Mouse (Mus musculus): Measurements from ENCODE around the gene Olfr1420. TPM values are rescaled to one million over a fixed set of nuclear protein-coding genes. Genes with fewer than 3 reads are reported as not detected.
"Not testable (repeated sequence)": the region's sequence is repeated elsewhere in the genome, so short reads cannot be mapped to it uniquely, and the experiment has no call there.

Gene Olfr1420
- polyA plus RNA-seq, 1 experiment, result not detected

DNA sequence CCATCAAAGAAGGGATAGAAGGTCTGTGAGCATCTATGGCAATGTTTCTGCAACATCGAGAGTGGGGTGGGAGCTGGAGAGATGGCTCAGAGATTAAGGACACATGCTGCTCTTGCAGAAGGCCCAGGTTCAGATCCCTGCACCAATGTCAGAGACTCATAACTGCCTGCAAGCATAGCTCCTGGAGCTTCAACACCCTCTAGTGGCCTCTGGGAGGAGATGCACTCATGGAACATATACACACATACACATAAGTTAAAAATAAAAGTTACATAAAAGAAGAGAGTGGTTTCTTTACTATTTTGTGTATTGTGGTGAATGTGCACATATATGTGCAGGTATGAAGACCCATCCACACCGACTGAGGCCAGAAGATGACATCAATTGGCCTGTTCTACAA is 18.5 kb upstream of the Olfr1420 start:
- Histone ChIP-seq H3K36me3 (ENCODE audit: control insufficient read depth, insufficient read depth, low read length) (no peaks in the 10 kb centered on the region), H3K27ac (ENCODE audit: insufficient read depth, low read depth, low read length) (no peak overlapping the region), H3K4me3 (ENCODE audit: low read depth, low read length) (no peak overlapping the region), H3K27me3 (ENCODE audit: control insufficient read depth, insufficient read depth, low read length) (no peaks in the 10 kb centered on the region), H3K4me1 (ENCODE audit: control insufficient read depth, insufficient read depth, insufficient read length, low read length) (no peaks in the 10 kb centered on the region)
- WGBS, result 76% methylated on average over 2 of the region's 2 CpGs
- TF ChIP-seq POLR2A (IDR thresholded peaks at IDR 0.05; ENCODE audit: low read depth, low read length), result no peak

DNA sequence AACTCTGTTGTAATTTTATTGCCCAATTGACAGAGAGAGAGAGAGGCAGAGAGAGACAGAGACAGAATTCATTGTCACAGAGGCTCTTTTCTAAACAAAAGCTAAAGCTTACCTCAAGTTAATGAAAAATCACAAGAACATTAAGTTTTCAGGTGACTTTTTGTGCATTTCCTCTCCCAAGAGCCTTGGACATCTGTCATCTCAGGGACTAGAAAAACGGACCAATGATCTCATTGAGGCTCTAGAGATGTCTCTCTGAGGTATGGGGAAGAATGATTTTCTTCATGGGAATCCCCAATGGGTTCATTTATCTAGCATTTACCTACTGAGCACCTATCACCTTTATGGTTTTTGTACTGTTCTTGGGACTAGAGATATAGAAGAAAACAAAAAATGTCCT is 11.4 kb upstream of the Olfr1420 start, which contains the start of gene Olfr1419:
Gene Olfr1419 (minus strand): TSS at position 101 of the 400 bp plus-strand sequence.
- H3K27me3 ChIP-seq (ENCODE audit: control insufficient read depth, insufficient read depth, low read length), result no peaks in the 10 kb centered on the region
- H3K4me1 ChIP-seq (ENCODE audit: control insufficient read depth, insufficient read depth, insufficient read length, low read length), result no peaks in the 10 kb centered on the region
- WGBS, result 15% methylated on average over 1 of the region's 1 CpGs
- H3K36me3 ChIP-seq (ENCODE audit: control insufficient read depth, insufficient read depth, low read length), result no peaks in the 10 kb centered on the region
- H3K4me3 ChIP-seq (ENCODE audit: low read depth, low read length), result no peak within 1 kb of the TSS
- TF ChIP-seq CTCF (IDR thresholded peaks at IDR 0.05; ENCODE audit: extremely low read depth, insufficient read length, insufficient replicate concordance, low read depth, low read length) (no peak), POLR2A (IDR thresholded peaks at IDR 0.05; ENCODE audit: low read depth, low read length) (no peak)
- no peak within 1 kb of the TSS for H3K27ac ChIP-seq (ENCODE audit: insufficient read depth, low read depth, low read length)

DNA sequence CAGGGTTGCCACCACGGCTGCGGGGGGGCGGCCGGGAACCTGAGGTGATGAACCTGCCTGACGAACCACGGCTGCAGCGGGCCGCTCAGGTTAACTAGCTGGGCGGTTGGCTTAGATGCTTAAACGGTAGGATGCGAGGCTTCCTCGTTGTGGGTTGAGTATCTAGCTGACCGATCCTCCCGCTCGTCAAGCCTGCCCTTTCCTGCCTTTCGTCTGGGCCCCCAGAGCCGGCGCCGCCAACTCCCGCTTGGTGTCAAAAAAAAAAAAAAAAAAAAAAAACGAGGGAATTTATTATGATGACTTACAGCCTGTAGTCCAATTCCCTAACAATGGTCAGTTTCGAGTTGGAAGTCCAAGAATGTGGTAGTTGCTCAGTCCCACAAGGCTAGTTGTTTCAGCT is 8.0 kb upstream of the Olfr1420 start:
- H3K36me3 ChIP-seq (ENCODE audit: control insufficient read depth, insufficient read depth, low read length); H3K27ac ChIP-seq (ENCODE audit: insufficient read depth, low read depth, low read length); H3K4me3 ChIP-seq (ENCODE audit: low read depth, low read length); H3K27me3 ChIP-seq (ENCODE audit: control insufficient read depth, insufficient read depth, low read length); H3K4me1 ChIP-seq (ENCODE audit: control insufficient read depth, insufficient read depth, insufficient read length, low read length): not testable (repeated sequence)
- WGBS, result 57% methylated on average over 22 of the region's 22 CpGs

DNA sequence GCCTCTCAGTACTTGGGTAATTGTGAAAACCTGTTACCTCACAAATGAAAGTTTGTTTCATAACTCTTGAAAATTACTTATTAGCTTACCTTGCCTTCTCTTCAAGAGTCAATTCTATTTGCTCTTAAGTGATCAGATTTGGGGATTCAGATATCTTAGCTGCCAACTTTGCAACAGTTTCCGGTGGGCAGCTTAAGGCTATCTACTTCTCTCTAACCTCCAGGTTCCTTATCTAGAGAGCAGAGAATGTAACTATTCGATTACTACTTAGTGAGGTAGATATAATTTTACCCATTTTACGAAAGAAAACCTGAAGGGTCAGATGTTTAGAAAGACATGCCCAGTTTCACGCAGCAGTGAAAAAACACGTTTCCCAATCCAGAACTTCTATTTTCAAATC is 24.7 kb downstream of the Olfr1420 start:
- peaks cover 3% of the 10 kb centered on the region; the same call in 1 of the 2 replicates for H3K4me1 ChIP-seq (ENCODE audit: control insufficient read depth, insufficient read depth, insufficient read length, low read length)
- WGBS, result 80% methylated on average over 5 of the region's 5 CpGs
- H3K36me3 ChIP-seq (ENCODE audit: control insufficient read depth, insufficient read depth, low read length), result peaks cover 9% of the 10 kb centered on the region
- no peak overlapping the region for H3K27ac ChIP-seq (ENCODE audit: insufficient read depth, low read depth, low read length)
- no peak overlapping the region for H3K4me3 ChIP-seq (ENCODE audit: low read depth, low read length)
- no peaks in the 10 kb centered on the region for H3K27me3 ChIP-seq (ENCODE audit: control insufficient read depth, insufficient read depth, low read length)
- TF ChIP-seq CTCF (IDR thresholded peaks at IDR 0.05; ENCODE audit: extremely low read depth, insufficient read length, insufficient replicate concordance, low read depth, low read length) (no peak), POLR2A (IDR thresholded peaks at IDR 0.05; ENCODE audit: low read depth, low read length) (no peak)

DNA sequence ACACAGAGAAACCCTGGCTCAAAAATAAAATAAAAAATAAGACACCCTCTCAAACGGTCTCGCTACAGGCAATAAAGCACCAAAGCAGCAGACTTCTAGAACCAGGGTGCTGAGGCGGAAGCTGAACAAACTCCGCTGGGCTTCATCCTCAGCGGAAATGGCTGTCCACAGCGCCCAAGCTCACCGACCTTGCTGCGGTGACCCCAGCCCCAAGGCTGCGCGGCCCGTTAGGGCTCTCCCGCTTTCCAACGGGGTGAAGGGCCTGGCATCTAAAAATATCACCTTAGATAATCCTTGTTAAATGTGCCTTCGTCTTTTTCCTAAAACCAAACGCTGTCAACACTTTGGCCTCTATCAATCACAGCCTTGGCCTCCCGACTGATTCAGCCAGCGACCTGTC is 25.2 kb downstream of the Olfr1420 start:
- no peak for TF ChIP-seq POLR2A (IDR thresholded peaks at IDR 0.05; ENCODE audit: low read depth, low read length)
- TF ChIP-seq CTCF (IDR thresholded peaks at IDR 0.05; ENCODE audit: extremely low read depth, insufficient read length, insufficient replicate concordance, low read depth, low read length), result no peak
- Histone ChIP-seq H3K4me1 (ENCODE audit: control insufficient read depth, insufficient read depth, insufficient read length, low read length) (peaks cover 3% of the 10 kb centered on the region; the same call in 1 of the 2 replicates), H3K27ac (ENCODE audit: insufficient read depth, low read depth, low read length) (peak overlapping the region; percentile 59), H3K36me3 (ENCODE audit: control insufficient read depth, insufficient read depth, low read length) (peaks cover 11% of the 10 kb centered on the region), H3K4me3 (ENCODE audit: low read depth, low read length) (peak overlapping the region; percentile 95), H3K27me3 (ENCODE audit: control insufficient read depth, insufficient read depth, low read length) (no peaks in the 10 kb centered on the region)
- 5% methylated on average over 17 of the region's 17 CpGs for WGBS

DNA sequence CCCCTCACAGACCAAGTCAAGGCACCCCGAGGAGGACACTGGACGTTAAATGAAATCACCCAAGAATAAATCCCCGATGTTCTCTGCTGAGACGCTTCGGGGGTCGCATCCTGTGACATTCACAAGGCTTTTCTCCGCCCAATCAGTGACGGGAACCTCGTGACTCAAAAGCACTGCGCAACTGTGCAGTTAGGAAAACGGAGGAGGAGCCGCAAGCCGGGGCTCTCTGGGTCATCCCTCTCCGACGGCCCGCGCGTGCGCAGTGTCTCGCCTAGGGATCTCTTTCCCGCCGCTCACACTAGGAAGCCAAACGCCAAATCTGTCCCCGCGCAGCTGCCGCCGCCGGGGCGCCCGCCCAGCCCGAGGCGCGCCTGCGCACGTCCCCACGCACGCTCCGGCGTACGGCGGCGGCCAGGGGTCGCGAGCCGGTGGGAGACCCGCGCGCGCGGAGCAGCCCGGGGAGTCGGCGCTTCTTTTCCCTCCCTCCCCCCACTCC is 25.7 kb downstream of the Olfr1420 start, which contains the start of gene Patl1:
Gene Patl1 (plus strand): TSS at position 363 of the 496 bp plus-strand sequence.
- Histone ChIP-seq H3K27me3 (ENCODE audit: control insufficient read depth, insufficient read depth, low read length) (no peaks in the 10 kb centered on the region), H3K27ac (ENCODE audit: insufficient read depth, low read depth, low read length) (peak within 1 kb of the TSS; percentile 59), H3K4me3 (ENCODE audit: low read depth, low read length) (peak within 1 kb of the TSS; percentile 95), H3K36me3 (ENCODE audit: control insufficient read depth, insufficient read depth, low read length) (peaks cover 11% of the 10 kb centered on the region), H3K4me1 (ENCODE audit: control insufficient read depth, insufficient read depth, insufficient read length, low read length) (peaks cover 3% of the 10 kb centered on the region; the same call in 1 of the 2 replicates)
- 1% methylated on average over 53 of the region's 53 CpGs for WGBS
- no peak for TF ChIP-seq CTCF (IDR thresholded peaks at IDR 0.05; ENCODE audit: extremely low read depth, insufficient read length, insufficient replicate concordance, low read depth, low read length)
- TF ChIP-seq POLR2A (IDR thresholded peaks at IDR 0.05; ENCODE audit: low read depth, low read length), result peak; percentile 62

DNA sequence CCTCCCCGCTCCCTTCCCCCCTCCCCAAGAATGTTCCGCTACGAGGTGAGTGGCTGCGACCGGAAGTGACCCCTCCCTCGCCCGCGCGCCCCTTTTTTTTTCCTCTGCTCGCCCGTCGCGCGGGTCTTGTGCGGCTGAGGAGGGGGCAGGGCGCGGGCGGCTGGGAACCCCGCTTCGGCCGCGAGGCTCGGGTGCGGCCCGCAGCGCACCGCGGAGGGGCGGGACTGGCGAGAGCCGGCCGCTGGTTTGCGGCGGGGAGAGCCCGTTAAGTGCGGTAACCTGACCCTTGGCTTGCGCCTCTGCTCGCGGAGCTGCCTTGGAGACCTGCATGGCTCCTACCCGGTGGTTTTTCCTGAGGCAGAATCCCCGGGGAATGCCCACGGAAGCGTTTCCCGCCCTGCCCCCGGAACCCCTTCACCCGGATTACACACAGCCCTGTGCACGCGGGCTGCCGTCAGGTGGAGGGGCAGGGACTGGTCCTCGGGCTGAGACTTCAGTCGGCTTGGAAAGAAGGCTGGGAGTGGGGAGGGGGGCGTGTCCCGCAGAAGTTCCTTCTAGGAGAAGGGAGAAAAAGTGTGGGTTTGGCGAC is 26.3 kb downstream of the Olfr1420 start:
- Histone ChIP-seq H3K4me1 (ENCODE audit: control insufficient read depth, insufficient read depth, insufficient read length, low read length) (peaks cover 3% of the 10 kb centered on the region; the same call in 1 of the 2 replicates), H3K27ac (ENCODE audit: insufficient read depth, low read depth, low read length) (peak overlapping the region; percentile 58), H3K27me3 (ENCODE audit: control insufficient read depth, insufficient read depth, low read length) (no peaks in the 10 kb centered on the region), H3K4me3 (ENCODE audit: low read depth, low read length) (peak overlapping the region; percentile 95), H3K36me3 (ENCODE audit: control insufficient read depth, insufficient read depth, low read length) (peaks cover 13% of the 10 kb centered on the region)
- WGBS, result under 1% methylated on average over 51 of the region's 54 CpGs
- TF ChIP-seq POLR2A (IDR thresholded peaks at IDR 0.05; ENCODE audit: low read depth, low read length) (no peak), CTCF (IDR thresholded peaks at IDR 0.05; ENCODE audit: extremely low read depth, insufficient read length, insufficient replicate concordance, low read depth, low read length) (no peak)
